Mouse (Mus musculus) ES-E14 (cell line): ENCODE data around the gene Ndc1. TPM values are rescaled to one million over a fixed set of nuclear protein-coding genes. Genes with fewer than 3 reads are reported as not detected.

ENCODE experiments used
- DNase-seq: peaks from one replicate; pipeline ENCODE4 v3.0.0-alpha.2; 2013; ENCODE audit warnings: low read depth, low spot score
- H3K27ac ChIP-seq: 2 replicates; pipeline ENCODE4 v1.5.1; 2012; ENCODE audit warnings: low read depth, mild to moderate bottlenecking, low read length, moderate library complexity, mixed read lengths; ENCODE audit not compliant: poor library complexity, insufficient read depth, severe bottlenecking
- H3K36me3 ChIP-seq: 2 replicates; pipeline ENCODE4 v1.6.1; 2012; ENCODE audit warnings: mild to moderate bottlenecking, low read length, moderate library complexity, mixed read lengths; ENCODE audit not compliant: control insufficient read depth, poor library complexity, insufficient read depth, severe bottlenecking
- H3K4me1 ChIP-seq, 2 experiments: fragments of 150-350 bp in 1 of 2; sonication (generic) in 1 of 2; 2 replicates each; pipeline ENCODE4 v1.6.1; 2012; ENCODE audit warnings: low read length in 2 of 2, mild to moderate bottlenecking in 1 of 2, mixed read lengths in 1 of 2; ENCODE audit not compliant: control insufficient read depth in 2 of 2, insufficient read depth in 2 of 2, poor library complexity in 1 of 2
- H3K4me3 ChIP-seq, 2 experiments: fragments of 150-350 bp in 1 of 2; sonication (generic) in 1 of 2; 2 replicates each; pipeline ENCODE4 v1.5.1; 2012; ENCODE audit warnings: low read length in 2 of 2, low read depth in 1 of 2, mild to moderate bottlenecking in 1 of 2, mixed read lengths in 1 of 2; ENCODE audit not compliant: insufficient read depth in 1 of 2, poor library complexity in 1 of 2, severe bottlenecking in 1 of 2
- H3K9ac ChIP-seq: 2 replicates; pipeline ENCODE4 v1.6.1; 2012; ENCODE audit warnings: low read depth, mild to moderate bottlenecking, low read length, mixed read lengths; ENCODE audit not compliant: poor library complexity, insufficient read depth, severe bottlenecking
- H3K9me3 ChIP-seq: fragments of 150-350 bp; sonication (generic); 2 replicates; pipeline ENCODE4 v1.6.1; 2012; ENCODE audit warnings: low read depth, mild to moderate bottlenecking, low read length; ENCODE audit not compliant: control insufficient read depth, insufficient read depth
- CHD2 ChIP-seq: IDR thresholded peaks from 2 replicates; pipeline ENCODE4 v1.6.1; 2014; ENCODE audit warnings: mild to moderate bottlenecking, low read depth, low read length, inconsistent platforms
- HCFC1 ChIP-seq: IDR thresholded peaks from 2 replicates; pipeline ENCODE4 v1.6.1; 2012; ENCODE audit warnings: low read length, inconsistent platforms, borderline replicate concordance; ENCODE audit not compliant: insufficient read depth
- MAFK ChIP-seq: IDR thresholded peaks from 2 replicates; pipeline ENCODE4 v1.6.1; 2014; ENCODE audit warnings: mild to moderate bottlenecking, low read depth, low read length, inconsistent platforms; ENCODE audit not compliant: insufficient read depth
- ZC3H11A ChIP-seq: IDR thresholded peaks from 2 replicates; pipeline ENCODE4 v1.6.1; 2012; ENCODE audit warnings: low read depth, mild to moderate bottlenecking, inconsistent platforms, low read length, borderline replicate concordance
- ZNF384 ChIP-seq: IDR thresholded peaks from 2 replicates; pipeline ENCODE4 v1.6.1; 2012; ENCODE audit warnings: low read depth, low read length, inconsistent platforms
- in situ Hi-C, 2 experiments: fragments of 600-800 bp; cut with MboI; formaldehyde crosslinking; loops; one replicate each; pipeline ENCODE4 v1.15.1; 2025; ENCODE audit warnings: low sequenced_read_pairs in 2 of 2, inconsistent platforms in 1 of 2; ENCODE audit not compliant: unreplicated experiment in 2 of 2
- total RNA-seq: library from RNA; depleted of rRNA; stranded (reverse); fragments of 300-350 nt; gene quantifications from 2 replicates; pipeline ENCODE4 v1.2.3, GENCODE M21; 2012

Ndc1 gene
- total RNA-seq, 1 experiment = 102 TPM

GRCm38 (mm10) chr4:107438741-107439140 lies 71.2 kb downstream of the Ndc1 start:
- H3K27ac ChIP-seq = no peak overlapping the region
- no peak for DNase-seq
- no peak overlapping the region for H3K4me3 ChIP-seq
- TF ChIP-seq MAFK (no peak), ZC3H11A (no peak), ZNF384 (no peak), CHD2 (no peak), HCFC1 (no peak)
- in situ Hi-C loops = no loop called here
- no peak overlapping the region for H3K9ac ChIP-seq
- H3K4me1 ChIP-seq = peaks cover 0 to 3% of the 10 kb centered on the region in 2 experiments; a peak in 1 of 4 replicates
- no peaks in the 10 kb centered on the region for H3K9me3 ChIP-seq
- H3K36me3 ChIP-seq = no peaks in the 10 kb centered on the region

GRCm38 (mm10) chr4:107440306-107440705 lies 72.7 kb downstream of the Ndc1 start:
- no peak for DNase-seq
- Histone ChIP-seq H3K4me3 (no peak overlapping the region), H3K27ac (no peak overlapping the region), H3K4me1 (peaks cover 0 to 3% of the 10 kb centered on the region in 2 experiments; a peak in 1 of 4 replicates), H3K9me3 (no peaks in the 10 kb centered on the region), H3K36me3 (no peaks in the 10 kb centered on the region), H3K9ac (no peak overlapping the region)
- TF ChIP-seq CHD2 (no peak), ZC3H11A (no peak), ZNF384 (no peak), HCFC1 (no peak), MAFK (no peak)
- in situ Hi-C loops = no loop called here

GRCm38 (mm10) chr4:107442288-107442687 lies 74.7 kb downstream of the Ndc1 start:
- in situ Hi-C loops = no loop called here
- Histone ChIP-seq H3K9me3 (no peaks in the 10 kb centered on the region), H3K4me1 (no peaks in the 10 kb centered on the region), H3K9ac (no peak overlapping the region), H3K4me3 (no peak overlapping the region), H3K36me3 (no peaks in the 10 kb centered on the region), H3K27ac (no peak overlapping the region)
- TF ChIP-seq MAFK = no peak
- TF ChIP-seq ZNF384 = no peak
- no peak for TF ChIP-seq ZC3H11A
- no peak for TF ChIP-seq HCFC1
- TF ChIP-seq CHD2 = no peak
- no peak for DNase-seq

- Histone ChIP-seq H3K9ac (no peak overlapping the region), H3K36me3 (no peaks in the 10 kb centered on the region), H3K9me3 (no peaks in the 10 kb centered on the region), H3K27ac (no peak overlapping the region), H3K4me1 (no peaks in the 10 kb centered on the region), H3K4me3 (no peak overlapping the region)
- DNase-seq = no peak
- TF ChIP-seq MAFK (no peak), CHD2 (no peak)
- in situ Hi-C loops = no loop called here
Observed at GRCm38 (mm10) chr4:107442891-107443483, 75.4 kb downstream of the Ndc1 start.

GRCm38 (mm10) chr4:107443621-107444020 lies 76.0 kb downstream of the Ndc1 start:
- no peak overlapping the region for H3K4me3 ChIP-seq
- in situ Hi-C loops = no loop called here
- H3K27ac ChIP-seq = no peak overlapping the region
- H3K9ac ChIP-seq = no peak overlapping the region
- no peaks in the 10 kb centered on the region for H3K9me3 ChIP-seq
- no peak for DNase-seq
- no peaks in the 10 kb centered on the region for H3K4me1 ChIP-seq
- no peaks in the 10 kb centered on the region for H3K36me3 ChIP-seq
- no peak for TF ChIP-seq HCFC1
- TF ChIP-seq ZC3H11A = no peak
- TF ChIP-seq CHD2 = no peak
